Mouse (Mus musculus) bone marrow, adult 2 months (tissue): ENCODE measurements at regions not wholly inside any gene's neighbourhood (a gene's known extent, or its start where the extent isn't known, plus 50 kb on each side); places are given as distances from the start of the nearest gene placed in this dataset.

Experiments
- CTCF ChIP-seq: fragments of 200-500 bp; IDR thresholded peaks from 2 replicates; pipeline ENCODE4 v1.5.1; 2011; ENCODE audit warnings: low read length, control low read depth; ENCODE audit not compliant: control insufficient read depth, insufficient read depth
- POLR2A ChIP-seq: fragments of 200-500 bp; IDR thresholded peaks from 2 replicates; pipeline ENCODE4 v1.6.1; 2011; ENCODE audit warnings: low read depth, mild to moderate bottlenecking, control low read depth, low read length, borderline replicate concordance; ENCODE audit not compliant: control insufficient read depth

DNA sequence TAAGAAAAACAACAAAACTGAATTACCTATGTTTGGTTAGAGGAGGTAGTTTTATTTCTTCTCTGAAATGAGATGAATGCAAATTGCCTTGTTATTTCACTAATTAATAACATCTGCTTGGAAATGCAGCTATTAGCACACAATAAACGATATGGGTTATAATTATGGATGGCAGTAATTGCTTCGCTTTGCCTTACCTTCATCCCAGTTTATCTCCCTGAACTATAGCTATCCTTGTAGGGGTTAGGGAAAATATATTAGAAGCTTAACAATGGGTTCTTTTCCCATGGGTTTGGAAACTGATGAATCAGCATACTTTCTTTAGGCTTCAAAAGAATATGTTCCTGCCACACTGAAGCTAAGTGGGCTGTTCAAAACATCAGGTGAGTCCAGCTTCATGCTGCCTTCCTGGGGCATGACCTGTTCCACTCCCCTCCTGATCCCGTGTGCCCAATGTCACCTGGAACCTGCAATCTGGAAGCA is 1132.9 kb downstream of the Gsdmc2 start:
- TF ChIP-seq POLR2A = no peak
- no peak for TF ChIP-seq CTCF
